Mouse (Mus musculus): Measurements from ENCODE around the gene Notch2. TPM values are rescaled to one million over a fixed set of nuclear protein-coding genes. Genes with fewer than 3 reads are reported as not detected.

Gene Notch2
- total and polyA plus RNA-seq, 3 experiments, result 3.3 to 11.3 (median 11.1) TPM

- Histone ChIP-seq H3K9ac (ENCODE audit: insufficient read depth, low read depth) (no peak overlapping the region), H3K27me3 (replicated peaks) (no peaks in the 10 kb centered on the region), H3K4me2 (ENCODE audit: insufficient read depth, low read depth, poor library complexity, severe bottlenecking) (no peak overlapping the region), H3K79me2 (replicated peaks; ENCODE audit: control insufficient read depth, extremely low read depth, insufficient read depth, poor library complexity, severe bottlenecking) (no peaks in the 10 kb centered on the region), H3K36me3 (replicated peaks in 1 of 2; ENCODE audit: control insufficient read depth in 1 of 2, insufficient read depth in 1 of 2, low read length in 1 of 2) (peaks cover 12 to 67% of the 10 kb centered on the region in 2 experiments), H3K4me1 (ENCODE audit: control insufficient read depth in 1 of 2, insufficient read depth in 2 of 2) (peaks cover 0 to 11% of the 10 kb centered on the region in 2 experiments; a peak in 1 of 4 replicates), H3K4me3 (replicated peaks in 1 of 3; ENCODE audit: low read depth in 2 of 3, low read length in 2 of 3, poor library complexity in 1 of 3) (no peak overlapping the region), H3K27ac (ENCODE audit: insufficient read depth, low read depth) (no peak overlapping the region), H3K9me3 (replicated peaks; ENCODE audit: low read length) (no peaks in the 10 kb centered on the region)
- in situ Hi-C loops (cut with MboI; ENCODE audit: low pct_ligation_motif_present, low pct_unique_long_range_greater_than_20kb, low sequenced_read_pairs), result no loop called here
- no peak for DNase-seq (ENCODE audit: extremely low read depth)
- dilution Hi-C loops (cut with MboI; ENCODE audit: extremely low pct_ligation_motif_present, extremely low pct_unique_long_range_greater_than_20kb, low sequenced_read_pairs), result no loop called here
- TF ChIP-seq NELFE (IDR thresholded peaks at IDR 0.05; ENCODE audit: low read depth, low read length) (no peak), CHD2 (IDR thresholded peaks at IDR 0.05; ENCODE audit: low read length) (no peak), ZC3H11A (IDR thresholded peaks at IDR 0.05; ENCODE audit: low read depth, low read length) (no peak), ZKSCAN1 (IDR thresholded peaks at IDR 0.05; ENCODE audit: borderline replicate concordance, low read depth, low read length) (no peak), JUND (conservative IDR thresholded peaks at IDR 0.05; ENCODE audit: low read depth, low read length) (no peak), MXI1 (IDR thresholded peaks at IDR 0.05; ENCODE audit: low read depth, low read length) (no peak), UBTF (IDR thresholded peaks at IDR 0.05; ENCODE audit: low read depth, low read length) (no peak), JUN (IDR thresholded peaks at IDR 0.05; ENCODE audit: insufficient read depth, low read depth, low read length) (no peak)
Measured at GRCm38 (mm10) chr3:98078816-98079215, 65.5 kb downstream of the Notch2 start.

GRCm38 (mm10) chr3:98079601-98080215 is 66.4 kb downstream of the Notch2 start:
- Histone ChIP-seq H3K79me2 (replicated peaks; ENCODE audit: control insufficient read depth, extremely low read depth, insufficient read depth, poor library complexity, severe bottlenecking) (no peaks in the 10 kb centered on the region), H3K9me3 (replicated peaks; ENCODE audit: low read length) (no peaks in the 10 kb centered on the region), H3K9ac (ENCODE audit: insufficient read depth, low read depth) (no peak overlapping the region), H3K4me3 (replicated peaks in 1 of 3; ENCODE audit: low read depth in 2 of 3, low read length in 2 of 3, poor library complexity in 1 of 3) (no peak overlapping the region), H3K4me1 (ENCODE audit: control insufficient read depth in 1 of 2, insufficient read depth in 2 of 2) (peaks cover 3 to 17% of the 10 kb centered on the region in 2 experiments; a peak in 1 of 4 replicates), H3K27ac (ENCODE audit: insufficient read depth, low read depth) (no peak overlapping the region), H3K27me3 (replicated peaks) (no peaks in the 10 kb centered on the region), H3K4me2 (ENCODE audit: insufficient read depth, low read depth, poor library complexity, severe bottlenecking) (no peak overlapping the region), H3K36me3 (replicated peaks in 1 of 2; ENCODE audit: control insufficient read depth in 1 of 2, insufficient read depth in 1 of 2, low read length in 1 of 2) (peaks cover 12 to 67% of the 10 kb centered on the region in 2 experiments)
- in situ Hi-C loops (cut with MboI; ENCODE audit: low pct_ligation_motif_present, low pct_unique_long_range_greater_than_20kb, low sequenced_read_pairs) (no loop called here), dilution Hi-C loops (cut with MboI; ENCODE audit: extremely low pct_ligation_motif_present, extremely low pct_unique_long_range_greater_than_20kb, low sequenced_read_pairs) (no loop called here)
- no peak for DNase-seq (ENCODE audit: extremely low read depth)
- TF ChIP-seq RCOR1 (conservative IDR thresholded peaks at IDR 0.05; ENCODE audit: low read depth, low read length), result no peak
- no peak for TF ChIP-seq SIN3A (IDR thresholded peaks at IDR 0.05; ENCODE audit: low read length)
- TF ChIP-seq MAX (IDR thresholded peaks at IDR 0.05; ENCODE audit: low read length), result no peak
- no peak for TF ChIP-seq ZNF384 (IDR thresholded peaks at IDR 0.05; ENCODE audit: low read depth, low read length)
- no peak for TF ChIP-seq POLR2AphosphoS2 (IDR thresholded peaks at IDR 0.05; ENCODE audit: low read depth, low read length)
- TF ChIP-seq USF2 (conservative IDR thresholded peaks at IDR 0.05; ENCODE audit: low read depth, low read length), result no peak

Data from CH12.LX (cell line).